Mouse (Mus musculus): ENCODE results near the gene Fbxo11. TPM values are rescaled to one million over a fixed set of nuclear protein-coding genes. Genes with fewer than 3 reads are reported as not detected.
A peak's percentile ranks its signal among the peaks of the same experiment; 100 is the strongest.

Gene Fbxo11
- polyA plus RNA-seq, 2 experiments = 4.8 to 7.1 TPM

DNA sequence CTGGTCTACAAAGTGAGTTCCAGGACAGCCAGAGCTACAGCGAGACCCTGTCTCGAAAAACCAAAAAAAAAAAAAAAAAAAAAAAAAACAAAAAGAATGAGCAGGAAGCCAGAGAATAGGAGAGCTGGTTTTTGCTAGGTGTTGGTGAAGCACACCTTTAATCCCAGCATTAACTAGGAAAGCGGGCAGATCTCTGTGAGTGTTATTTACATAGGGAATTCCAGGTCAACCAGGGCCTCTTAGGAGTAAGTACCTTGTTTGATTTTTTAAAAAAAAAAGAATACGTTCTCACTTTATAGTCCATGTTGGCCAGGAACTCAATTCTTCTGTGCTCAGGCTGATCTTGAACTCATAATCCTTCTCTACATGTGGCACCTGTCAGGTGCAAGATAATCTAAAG is 13.4 kb downstream of the Fbxo11 start:
- no peaks in the 10 kb centered on the region for H3K9me3 ChIP-seq (ENCODE audit: control insufficient read depth, low read length)
- DNase-seq (ENCODE audit: low read depth in 3 of 3, low spot score in 3 of 3) (no peak), ATAC-seq (ENCODE audit: insufficient read depth) (no peak)
- H3K27ac ChIP-seq = no peak overlapping the region
- no peak overlapping the region for H3K4me3 ChIP-seq (ENCODE audit: insufficient read depth in 1 of 2, low read depth in 2 of 2, low read length in 2 of 2)
- no peak overlapping the region for H3K9ac ChIP-seq (replicated peaks)
- no peaks in the 10 kb centered on the region for H3K36me3 ChIP-seq (replicated peaks; ENCODE audit: control insufficient read depth, insufficient read depth, low read depth)
- WGBS (ENCODE audit: insufficient replicate concordance) = 81% methylated on average over 4 of the region's 4 CpGs
- H3K27me3 ChIP-seq (ENCODE audit: control insufficient read depth, insufficient read depth, low read length) = no peaks in the 10 kb centered on the region
- no peak overlapping the region for H3K4me2 ChIP-seq (ENCODE audit: low read depth)
- peaks cover 0 to 2% of the 10 kb centered on the region in 2 experiments; a peak in 3 of 4 replicates for H3K4me1 ChIP-seq (replicated peaks; ENCODE audit: control insufficient read depth in 2 of 2, insufficient read depth in 2 of 2, low read length in 1 of 2)
- TF ChIP-seq CTCF (IDR thresholded peaks at IDR 0.05; ENCODE audit: low read depth) (no peak), EP300 (IDR thresholded peaks at IDR 0.05; ENCODE audit: low read depth) (no peak)

DNA sequence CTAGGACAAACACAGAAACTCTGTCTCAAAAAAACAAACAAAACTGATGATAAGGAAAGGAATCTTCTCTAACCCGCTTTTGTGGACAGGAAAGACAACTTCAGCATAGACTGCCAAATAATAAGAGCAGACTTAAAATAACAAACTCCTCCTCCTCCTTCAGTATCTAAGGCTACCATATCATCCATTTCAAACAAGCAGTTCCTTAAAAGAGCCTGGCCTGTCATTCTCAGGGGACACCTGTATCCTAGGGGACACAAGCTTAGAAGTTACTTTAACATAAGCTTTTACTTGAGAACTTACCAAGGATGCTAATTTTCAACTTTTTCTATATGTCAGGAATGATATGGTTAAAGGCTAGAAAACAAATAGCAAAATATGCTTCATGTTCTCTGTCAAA is 14.2 kb downstream of the Fbxo11 start:
- no peaks in the 10 kb centered on the region for H3K27me3 ChIP-seq (ENCODE audit: control insufficient read depth, insufficient read depth, low read length)
- H3K4me1 ChIP-seq (replicated peaks; ENCODE audit: control insufficient read depth in 2 of 2, insufficient read depth in 2 of 2, low read length in 1 of 2) = peaks cover 0 to 2% of the 10 kb centered on the region in 2 experiments; a peak in 2 of 4 replicates
- H3K4me3 ChIP-seq (ENCODE audit: insufficient read depth in 1 of 2, low read depth in 2 of 2, low read length in 2 of 2) = no peak overlapping the region
- no peak overlapping the region for H3K9ac ChIP-seq (replicated peaks)
- no peaks in the 10 kb centered on the region for H3K36me3 ChIP-seq (replicated peaks; ENCODE audit: control insufficient read depth, insufficient read depth, low read depth)
- no peak overlapping the region for H3K27ac ChIP-seq
- ATAC-seq (ENCODE audit: insufficient read depth) (no peak), DNase-seq (ENCODE audit: low read depth in 3 of 3, low spot score in 3 of 3) (no peak)
- H3K9me3 ChIP-seq (ENCODE audit: control insufficient read depth, low read length) = no peaks in the 10 kb centered on the region
- 36% methylated on average over 1 of the region's 1 CpGs for WGBS (ENCODE audit: insufficient replicate concordance)
- no peak for TF ChIP-seq EP300 (IDR thresholded peaks at IDR 0.05; ENCODE audit: low read depth)
- TF ChIP-seq CTCF (IDR thresholded peaks at IDR 0.05; ENCODE audit: low read depth) = no peak
- no peak overlapping the region for H3K4me2 ChIP-seq (ENCODE audit: low read depth)

DNA sequence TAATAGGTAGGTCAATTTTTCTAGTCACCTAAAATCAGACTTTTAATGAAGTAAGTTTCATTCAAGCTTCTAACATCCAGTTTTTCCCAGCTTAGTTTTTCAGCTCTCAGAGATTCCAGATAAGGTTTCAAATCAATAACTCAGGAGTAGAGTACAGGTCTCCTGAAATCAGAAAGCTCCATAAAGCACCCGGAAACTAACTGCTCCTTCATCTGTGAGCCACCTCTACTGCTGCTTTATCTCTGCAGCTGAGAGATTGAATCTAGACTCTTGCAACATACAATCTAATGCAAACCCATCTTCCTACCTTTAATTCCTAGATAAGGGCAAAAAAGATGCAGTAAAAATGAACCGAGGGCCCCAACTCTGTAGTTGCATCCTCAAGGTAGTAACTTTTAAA is 14.8 kb downstream of the Fbxo11 start:
- Histone ChIP-seq H3K27me3 (ENCODE audit: control insufficient read depth, insufficient read depth, low read length) (no peaks in the 10 kb centered on the region), H3K36me3 (replicated peaks; ENCODE audit: control insufficient read depth, insufficient read depth, low read depth) (no peaks in the 10 kb centered on the region), H3K4me3 (ENCODE audit: insufficient read depth in 1 of 2, low read depth in 2 of 2, low read length in 2 of 2) (no peak overlapping the region), H3K9me3 (ENCODE audit: control insufficient read depth, low read length) (no peaks in the 10 kb centered on the region), H3K9ac (replicated peaks) (no peak overlapping the region), H3K27ac (no peak overlapping the region), H3K4me2 (ENCODE audit: low read depth) (no peak overlapping the region), H3K4me1 (replicated peaks; ENCODE audit: control insufficient read depth in 2 of 2, insufficient read depth in 2 of 2, low read length in 1 of 2) (peaks cover 0 to 2% of the 10 kb centered on the region in 2 experiments; a peak in 2 of 4 replicates)
- WGBS (ENCODE audit: insufficient replicate concordance) = 68% methylated on average over 2 of the region's 2 CpGs
- DNase-seq (ENCODE audit: low read depth in 3 of 3, low spot score in 3 of 3) (no peak), ATAC-seq (ENCODE audit: insufficient read depth) (no peak)
- no peak for TF ChIP-seq CTCF (IDR thresholded peaks at IDR 0.05; ENCODE audit: low read depth)
- TF ChIP-seq EP300 (IDR thresholded peaks at IDR 0.05; ENCODE audit: low read depth) = no peak

DNA sequence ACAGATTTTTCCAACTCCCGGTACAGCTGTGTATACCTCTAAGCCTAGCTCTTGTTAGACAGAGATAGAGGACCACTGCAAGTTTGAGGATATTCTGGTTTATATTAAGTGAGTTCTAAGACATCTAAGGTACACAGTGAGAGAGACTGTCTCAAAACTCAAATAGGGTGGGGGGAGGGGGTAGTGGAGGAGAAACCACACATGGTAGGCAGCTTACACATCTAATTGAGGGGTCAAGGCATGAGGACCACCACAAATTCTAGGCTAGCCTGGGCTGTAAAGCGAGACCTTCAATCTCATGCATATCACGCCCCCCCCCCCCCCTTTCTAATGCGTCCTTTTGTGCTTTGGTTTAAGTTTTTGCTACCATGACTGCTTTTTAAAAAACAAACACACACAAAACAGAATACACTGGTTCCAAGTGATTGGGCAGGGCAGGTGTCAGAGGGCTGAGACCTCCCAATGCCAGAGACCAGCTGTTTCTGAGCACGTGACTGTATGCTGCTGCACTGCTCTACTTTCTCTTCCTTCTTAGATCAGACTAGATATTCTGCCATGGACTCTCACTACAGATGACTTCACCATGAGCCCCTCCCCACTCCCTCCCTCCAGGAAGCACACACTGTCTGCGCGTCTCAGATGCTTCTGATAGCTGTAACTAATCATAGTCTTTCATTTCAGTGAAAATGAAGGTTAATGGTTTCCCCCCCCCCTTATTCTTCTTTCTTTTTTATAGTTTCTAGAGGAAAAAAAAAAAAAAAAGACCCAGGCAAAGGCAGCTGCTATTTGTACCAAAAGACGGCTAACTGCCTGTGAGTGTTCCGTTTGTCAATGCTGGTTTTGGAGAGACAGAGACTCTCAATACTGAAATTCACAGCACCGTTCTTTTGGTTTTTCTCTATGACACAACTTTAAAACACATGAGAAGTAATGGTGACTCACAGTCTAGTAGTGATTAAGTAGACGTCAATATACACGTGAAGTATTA is 22.7 kb downstream of the Fbxo11 start:
- Histone ChIP-seq H3K27me3 (ENCODE audit: control insufficient read depth, insufficient read depth, low read length) (no peaks in the 10 kb centered on the region), H3K36me3 (replicated peaks; ENCODE audit: control insufficient read depth, insufficient read depth, low read depth) (no peaks in the 10 kb centered on the region), H3K4me1 (replicated peaks; ENCODE audit: control insufficient read depth in 2 of 2, insufficient read depth in 2 of 2, low read length in 1 of 2) (peaks cover 3 to 6% of the 10 kb centered on the region in 2 experiments; a peak in 3 of 4 replicates), H3K27ac (no peak overlapping the region), H3K9me3 (ENCODE audit: control insufficient read depth, low read length) (no peaks in the 10 kb centered on the region), H3K4me3 (ENCODE audit: insufficient read depth in 1 of 2, low read depth in 2 of 2, low read length in 2 of 2) (no peak overlapping the region), H3K9ac (replicated peaks) (no peak overlapping the region), H3K4me2 (ENCODE audit: low read depth) (peak overlapping the region; percentile 37)
- 34% methylated on average over 12 of the region's 12 CpGs for WGBS (ENCODE audit: insufficient replicate concordance)
- ATAC-seq (ENCODE audit: insufficient read depth) (peak; percentile 73), DNase-seq (ENCODE audit: low read depth in 3 of 3, low spot score in 3 of 3) (no peak)
- TF ChIP-seq EP300 (IDR thresholded peaks at IDR 0.05; ENCODE audit: low read depth) (no peak), CTCF (IDR thresholded peaks at IDR 0.05; ENCODE audit: low read depth) (no peak)

DNA sequence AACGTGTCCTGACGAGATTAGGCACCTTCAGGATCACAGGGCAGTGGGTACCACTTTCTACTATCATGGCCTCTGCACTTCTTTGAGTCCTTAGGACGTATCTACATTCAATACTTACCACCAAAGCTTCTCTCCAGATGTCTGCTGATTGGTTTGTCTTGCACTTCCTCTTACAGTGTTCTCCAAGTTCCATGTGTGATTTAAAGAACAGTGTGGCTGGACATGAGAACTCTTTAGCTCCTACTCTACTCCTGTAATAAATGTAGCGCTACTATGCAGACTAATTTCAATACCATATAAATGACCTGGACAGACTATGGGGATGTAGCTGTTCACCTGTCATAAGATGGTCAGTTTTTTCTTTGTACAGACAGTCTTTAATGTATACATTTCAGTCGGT is 24.3 kb downstream of the Fbxo11 start:
- H3K36me3 ChIP-seq (replicated peaks; ENCODE audit: control insufficient read depth, insufficient read depth, low read depth) = no peaks in the 10 kb centered on the region
- no peak overlapping the region for H3K27ac ChIP-seq
- H3K9me3 ChIP-seq (ENCODE audit: control insufficient read depth, low read length) = no peaks in the 10 kb centered on the region
- ATAC-seq (ENCODE audit: insufficient read depth) (no peak), DNase-seq (ENCODE audit: low read depth in 3 of 3, low spot score in 3 of 3) (no peak)
- no peaks in the 10 kb centered on the region for H3K27me3 ChIP-seq (ENCODE audit: control insufficient read depth, insufficient read depth, low read length)
- no peak overlapping the region for H3K4me2 ChIP-seq (ENCODE audit: low read depth)
- H3K9ac ChIP-seq (replicated peaks) = no peak overlapping the region
- 63% methylated on average over 5 of the region's 5 CpGs for WGBS (ENCODE audit: insufficient replicate concordance)
- H3K4me3 ChIP-seq (ENCODE audit: insufficient read depth in 1 of 2, low read depth in 2 of 2, low read length in 2 of 2) = no peak overlapping the region
- H3K4me1 ChIP-seq (replicated peaks; ENCODE audit: control insufficient read depth in 2 of 2, insufficient read depth in 2 of 2, low read length in 1 of 2) = peaks cover 3 to 6% of the 10 kb centered on the region in 2 experiments; a peak in 3 of 4 replicates
- TF ChIP-seq EP300 (IDR thresholded peaks at IDR 0.05; ENCODE audit: low read depth) (no peak), CTCF (IDR thresholded peaks at IDR 0.05; ENCODE audit: low read depth) (no peak)
